Mouse (Mus musculus): ENCODE results near the gene Spp2.
"Not testable (repeated sequence)": the region's sequence is repeated elsewhere in the genome, so short reads cannot be mapped to it uniquely, and the experiment has no call there.

The Spp2 gene

GRCm38 (mm10) chr1:88433096-88433883 lies 26.5 kb downstream of the Spp2 start:
- no peak for DNase-seq (ENCODE audit: low spot score)

- DNase-seq (ENCODE audit: low spot score), result no peak
These were observed 27.3 kb downstream of the Spp2 start for GRCm38 (mm10) chr1:88434057-88434456.

GRCm38 (mm10) chr1:88437206-88438126 lies 30.7 kb downstream of the Spp2 start:
- DNase-seq (ENCODE audit: low spot score), result no peak

GRCm38 (mm10) chr1:88443383-88443782 lies 36.6 kb downstream of the Spp2 start:
- no peak for DNase-seq (ENCODE audit: low spot score)

GRCm38 (mm10) chr1:88445400-88445799 lies 38.6 kb downstream of the Spp2 start:
- DNase-seq (ENCODE audit: low spot score), result no peak

GRCm38 (mm10) chr1:88446270-88447030 lies 39.7 kb downstream of the Spp2 start:
- DNase-seq (ENCODE audit: low spot score), result no peak

- DNase-seq (ENCODE audit: low spot score), result no peak
These were observed 40.7 kb downstream of the Spp2 start for GRCm38 (mm10) chr1:88447483-88447882.

GRCm38 (mm10) chr1:88448094-88448493 lies 41.3 kb downstream of the Spp2 start:
- DNase-seq (ENCODE audit: low spot score), result not testable (repeated sequence)

- DNase-seq (ENCODE audit: low spot score), result no peak
These were observed 43.0 kb downstream of the Spp2 start for GRCm38 (mm10) chr1:88449741-88450140.

GRCm38 (mm10) chr1:88450668-88451067 lies 43.9 kb downstream of the Spp2 start:
- DNase-seq (ENCODE audit: low spot score), result no peak

- no peak for DNase-seq (ENCODE audit: low spot score)
These were observed 45.4 kb downstream of the Spp2 start for GRCm38 (mm10) chr1:88452198-88452597.

- DNase-seq (ENCODE audit: low spot score), result no peak
These were observed 47.9 kb downstream of the Spp2 start for GRCm38 (mm10) chr1:88454703-88455102.

- DNase-seq (ENCODE audit: low spot score), result no peak
These were observed 49.0 kb downstream of the Spp2 start for GRCm38 (mm10) chr1:88455761-88456160.

GRCm38 (mm10) chr1:88456451-88457072 lies 49.8 kb downstream of the Spp2 start:
- DNase-seq (ENCODE audit: low spot score), result peak; percentile 70

- no peak for DNase-seq (ENCODE audit: low spot score)
These were observed 52.4 kb downstream of the Spp2 start for GRCm38 (mm10) chr1:88459196-88459595.

- DNase-seq (ENCODE audit: low spot score), result no peak
These were observed 52.9 kb downstream of the Spp2 start for GRCm38 (mm10) chr1:88459655-88460054.

- no peak for DNase-seq (ENCODE audit: low spot score)
These were observed 54.3 kb downstream of the Spp2 start for GRCm38 (mm10) chr1:88461096-88461495.

GRCm38 (mm10) chr1:88462484-88462883 lies 55.7 kb downstream of the Spp2 start:
- DNase-seq (ENCODE audit: low spot score), result no peak

GRCm38 (mm10) chr1:88463241-88463640 lies 56.5 kb downstream of the Spp2 start:
- no peak for DNase-seq (ENCODE audit: low spot score)

GRCm38 (mm10) chr1:88464109-88464905 lies 57.5 kb downstream of the Spp2 start:
- peak; percentile 57 for DNase-seq (ENCODE audit: low spot score)

GRCm38 (mm10) chr1:88465722-88466121 lies 59.0 kb downstream of the Spp2 start:
- no peak for DNase-seq (ENCODE audit: low spot score)

Measured in yolk sac, embryonic 10.5 days (tissue).